Mouse (Mus musculus) T-cell, adult 2 months (primary cell): Measurements from ENCODE around the gene 9930021J03Rik.

Experiments
- DNase-seq: peaks from one replicate; pipeline ENCODE4 v3.0.0; 2022; ENCODE audit warnings: low spot score

Gene 9930021J03Rik

GRCm38 (mm10) chr19:29805101-29805916, 480 bp downstream of the 9930021J03Rik start:
- DNase-seq, result peak; percentile 71

- DNase-seq, result no peak
Measured at GRCm38 (mm10) chr19:29803946-29804345, 1.8 kb downstream of the 9930021J03Rik start.

- no peak for DNase-seq
Measured at GRCm38 (mm10) chr19:29797371-29797770, 8.4 kb downstream of the 9930021J03Rik start.

GRCm38 (mm10) chr19:29787997-29788396, 17.8 kb downstream of the 9930021J03Rik start:
- no peak for DNase-seq

- no peak for DNase-seq
Measured at GRCm38 (mm10) chr19:29782914-29783313, 22.9 kb downstream of the 9930021J03Rik start.

GRCm38 (mm10) chr19:29753939-29754338, 51.9 kb downstream of the 9930021J03Rik start:
- DNase-seq, result no peak

GRCm38 (mm10) chr19:29750994-29751393, 54.8 kb downstream of the 9930021J03Rik start:
- no peak for DNase-seq

GRCm38 (mm10) chr19:29743531-29743930, 62.3 kb downstream of the 9930021J03Rik start:
- no peak for DNase-seq

GRCm38 (mm10) chr19:29740661-29741060, 65.1 kb downstream of the 9930021J03Rik start:
- no peak for DNase-seq

- DNase-seq, result no peak
Measured at GRCm38 (mm10) chr19:29739608-29740007, 66.2 kb downstream of the 9930021J03Rik start.

- DNase-seq, result no peak
Measured at GRCm38 (mm10) chr19:29735421-29735820, 70.4 kb downstream of the 9930021J03Rik start.

GRCm38 (mm10) chr19:29718476-29718875, 87.3 kb downstream of the 9930021J03Rik start:
- no peak for DNase-seq

- no peak for DNase-seq
Measured at GRCm38 (mm10) chr19:29717854-29718253, 87.9 kb downstream of the 9930021J03Rik start.

GRCm38 (mm10) chr19:29713451-29713850, 92.3 kb downstream of the 9930021J03Rik start:
- no peak for DNase-seq

- no peak for DNase-seq
Measured at GRCm38 (mm10) chr19:29709461-29709860, 96.3 kb downstream of the 9930021J03Rik start.

GRCm38 (mm10) chr19:29708461-29708860, 97.3 kb downstream of the 9930021J03Rik start:
- DNase-seq, result no peak

- peak; percentile 57 for DNase-seq
Measured at GRCm38 (mm10) chr19:29708003-29708402, 97.8 kb downstream of the 9930021J03Rik start.

- DNase-seq, result no peak
Measured at GRCm38 (mm10) chr19:29707314-29707898, 98.4 kb downstream of the 9930021J03Rik start.

GRCm38 (mm10) chr19:29704436-29704835, 101.4 kb downstream of the 9930021J03Rik start:
- no peak for DNase-seq

GRCm38 (mm10) chr19:29701707-29702106, 104.1 kb downstream of the 9930021J03Rik start:
- no peak for DNase-seq

- no peak for DNase-seq
Measured at GRCm38 (mm10) chr19:29697245-29697874, 108.4 kb downstream of the 9930021J03Rik start, which contains the start of gene Mlana. Gene Mlana, plus strand, starts transcription at chr19:29697824.

GRCm38 (mm10) chr19:29696840-29697239, 108.9 kb downstream of the 9930021J03Rik start:
- no peak for DNase-seq

GRCm38 (mm10) chr19:29696309-29696708, 109.5 kb downstream of the 9930021J03Rik start:
- DNase-seq, result no peak
